Mouse (Mus musculus) forebrain, embryonic 11.5 days (tissue): ENCODE data around the gene Spdye4a. TPM values are rescaled to one million over a fixed set of nuclear protein-coding genes. Genes with fewer than 3 reads are reported as not detected.

Source experiments
- ATAC-seq: fragments of 200-750 bp; cut with Nextera tagmentation; replicated peaks from 2 replicates; pipeline ENCODE4 v1.8.0; 2017; ENCODE audit warnings: moderate TSS enrichment; ENCODE audit not compliant: low FRiP score
- DNase-seq: peaks from one replicate; pipeline ENCODE4 v3.0.0-alpha.2; 2017; ENCODE audit warnings: low spot score
- H3K27ac ChIP-seq: fragments of 300-500 bp; sonication (generic); 2 replicates; pipeline ENCODE4 v1.5.1; 2014; ENCODE audit warnings: low read depth, low read length
- H3K27me3 ChIP-seq: fragments of 300-500 bp; sonication (generic); 2 replicates; pipeline ENCODE4 v1.6.1; 2014; ENCODE audit warnings: mild to moderate bottlenecking, low read length, mixed read lengths; ENCODE audit not compliant: control insufficient read depth, insufficient read depth
- H3K36me3 ChIP-seq: fragments of 300-500 bp; sonication (generic); 2 replicates; pipeline ENCODE4 v1.6.1; 2014; ENCODE audit warnings: mild to moderate bottlenecking, low read length, moderate library complexity, mixed read lengths; ENCODE audit not compliant: control insufficient read depth, insufficient read depth
- H3K4me1 ChIP-seq: fragments of 300-500 bp; sonication (generic); replicated peaks from 2 replicates; pipeline ENCODE4 v1.6.1; 2014; ENCODE audit warnings: low read length, mixed read lengths; ENCODE audit not compliant: control insufficient read depth, insufficient read depth
- H3K4me2 ChIP-seq: fragments of 300-500 bp; sonication (generic); 2 replicates; pipeline ENCODE4 v1.6.1; 2014; ENCODE audit warnings: low read depth, mild to moderate bottlenecking, low read length, moderate library complexity, mixed read lengths; ENCODE audit not compliant: severe bottlenecking
- H3K4me3 ChIP-seq: fragments of 300-500 bp; sonication (generic); 2 replicates; pipeline ENCODE4 v1.5.1; 2014; ENCODE audit warnings: low read depth, low read length
- H3K9ac ChIP-seq: fragments of 300-500 bp; sonication (generic); 2 replicates; pipeline ENCODE4 v1.6.1; 2014; ENCODE audit warnings: low read length
- H3K9me3 ChIP-seq: fragments of 300-500 bp; sonication (generic); 2 replicates; pipeline ENCODE4 v1.6.1; 2016; ENCODE audit warnings: low read length, mixed read lengths; ENCODE audit not compliant: control insufficient read depth
- WGBS: fragments of 180-500 bp; shearing (Covaris S2); extraction: QIAGEN DNeasy Blood & Tissue Kit; methylation state at CpG from one replicate; pipeline ENCODE4 v1.1.7; 2014; 5-methylcytosine and 5-hydroxymethylcytosine counted together
- polyA plus RNA-seq: library from polyadenylated mRNA; unstranded; fragments of >200 nt; fragmentation: Nextera tagmentation; extraction: Ambion mirVana; gene quantifications from 2 replicates; pipeline ENCODE4 v1.2.1, GENCODE M21; 2014

Gene Spdye4a
- polyA plus RNA-seq, 1 experiment from 2014 or later: not detected

DNA sequence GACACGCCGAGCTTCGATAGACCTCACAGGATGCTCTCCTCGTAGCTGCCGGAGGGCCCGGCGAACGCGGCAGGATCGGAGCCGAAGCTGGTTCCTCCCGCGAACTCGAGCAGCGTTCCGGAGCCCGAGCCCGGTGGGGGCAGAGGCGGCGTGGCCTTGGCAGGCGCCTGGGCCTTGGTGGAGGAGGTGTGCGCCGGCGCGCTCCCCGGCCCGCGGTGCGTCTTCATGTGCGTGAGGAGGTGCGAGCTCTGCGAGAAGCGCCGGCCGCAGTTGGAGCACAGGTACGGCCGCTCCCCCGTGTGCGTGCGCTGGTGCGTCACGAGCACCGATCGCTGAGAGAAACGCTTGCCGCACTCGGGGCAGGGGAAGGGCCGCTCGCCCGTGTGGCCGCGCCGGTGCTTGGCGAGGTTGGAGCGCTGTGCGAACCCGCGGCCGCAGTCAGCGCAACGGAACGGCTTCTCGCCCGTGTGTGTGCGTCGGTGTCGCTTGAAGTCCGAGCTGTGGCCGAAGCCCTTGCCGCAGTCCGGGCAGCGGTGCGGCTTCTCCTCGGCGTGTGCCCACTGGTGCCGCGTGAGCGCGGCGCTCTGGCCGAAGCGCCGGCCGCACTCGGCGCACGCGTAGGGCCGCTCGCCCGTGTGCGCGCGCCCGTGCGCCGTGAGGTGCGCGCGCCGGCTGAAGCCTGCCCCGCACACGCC is 26.6 kb upstream of the Spdye4a start:
- H3K27me3 ChIP-seq: peaks cover 63% of the 10 kb centered on the region
- H3K4me1 ChIP-seq: peaks cover 13% of the 10 kb centered on the region
- H3K4me2 ChIP-seq: peak overlapping the region; percentile 50
- H3K9me3 ChIP-seq: no peaks in the 10 kb centered on the region
- H3K4me3 ChIP-seq: peak overlapping the region; percentile 33
- ATAC-seq (no peak; the same call in 1 of the 2 replicates), DNase-seq (peak; percentile 70)
- no peak overlapping the region for H3K9ac ChIP-seq
- H3K36me3 ChIP-seq: peaks cover 4% of the 10 kb centered on the region; the same call in 1 of the 2 replicates
- no peak overlapping the region for H3K27ac ChIP-seq
- WGBS: 3% methylated on average over 94 of the region's 103 CpGs

DNA sequence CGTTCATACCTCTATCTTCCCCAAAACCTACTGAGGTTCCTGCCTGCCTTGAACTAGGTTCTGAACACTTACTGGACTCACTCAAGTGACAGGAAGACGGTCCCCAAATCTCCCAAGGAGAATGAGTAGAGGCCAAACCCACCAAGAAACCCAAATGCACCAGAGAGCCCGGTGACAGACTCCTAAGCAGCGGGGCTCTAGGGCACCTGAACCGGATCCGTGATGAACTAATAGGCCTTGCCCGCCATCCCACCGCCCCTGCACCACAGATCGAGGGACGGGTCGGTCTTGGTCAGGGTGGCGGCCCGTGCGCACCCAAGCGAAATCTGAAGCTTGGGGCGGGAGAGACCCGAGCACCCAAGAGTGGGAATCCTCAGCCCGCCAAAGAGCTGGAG is 26.1 kb upstream of the Spdye4a start:
- Histone ChIP-seq H3K36me3 (peaks cover 4% of the 10 kb centered on the region; the same call in 1 of the 2 replicates), H3K27me3 (peaks cover 63% of the 10 kb centered on the region), H3K9me3 (no peaks in the 10 kb centered on the region), H3K4me1 (peaks cover 13% of the 10 kb centered on the region), H3K4me2 (no peak overlapping the region), H3K9ac (no peak overlapping the region), H3K4me3 (peak overlapping the region; percentile 33), H3K27ac (no peak overlapping the region)
- DNase-seq (no peak), ATAC-seq (no peak)
- 14% methylated on average over 18 of the region's 18 CpGs for WGBS

DNA sequence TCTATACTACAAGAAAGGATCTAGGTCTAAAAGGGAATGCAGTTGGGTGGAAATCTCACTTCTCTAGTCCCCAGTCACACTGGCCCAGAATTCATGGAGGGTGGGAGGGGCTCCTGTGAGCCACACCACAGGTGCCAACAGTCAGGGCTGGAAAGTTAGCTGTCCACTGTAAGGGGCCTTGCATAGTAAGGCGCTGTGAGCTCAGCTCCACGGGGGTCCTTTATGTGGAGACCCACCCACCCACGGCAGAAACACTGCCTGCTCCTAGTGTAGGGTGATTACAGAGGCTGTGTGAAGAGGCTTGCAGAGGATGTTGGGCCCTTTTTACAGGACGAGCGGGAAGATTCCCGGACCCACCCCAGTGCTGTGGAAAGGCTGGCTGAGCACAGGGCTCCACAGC is 25.3 kb upstream of the Spdye4a start:
- no peak for DNase-seq

DNA sequence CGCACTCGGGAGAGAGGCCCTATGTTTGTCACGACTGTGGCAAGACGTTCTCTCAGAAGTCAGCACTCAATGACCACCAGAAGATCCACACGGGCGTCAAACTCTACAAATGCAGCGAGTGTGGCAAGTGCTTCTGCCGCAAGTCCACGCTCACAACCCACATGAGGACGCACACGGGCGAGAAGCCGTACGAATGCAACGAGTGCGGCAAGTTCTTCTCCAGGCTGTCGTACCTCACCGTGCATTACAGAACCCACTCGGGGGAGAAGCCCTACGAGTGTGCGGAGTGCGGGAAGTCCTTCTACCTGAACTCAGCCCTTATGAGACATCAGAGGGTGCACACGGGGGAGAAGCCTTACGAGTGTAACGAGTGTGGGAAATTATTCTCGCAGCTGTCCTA is 18.2 kb upstream of the Spdye4a start:
- Histone ChIP-seq H3K36me3 (peaks cover 33% of the 10 kb centered on the region), H3K27me3 (no peaks in the 10 kb centered on the region), H3K4me2 (no peak overlapping the region), H3K9me3 (no peaks in the 10 kb centered on the region), H3K4me3 (no peak overlapping the region), H3K27ac (no peak overlapping the region), H3K4me1 (no peaks in the 10 kb centered on the region), H3K9ac (no peak overlapping the region)
- no peak for ATAC-seq
- 97% methylated on average over 26 of the region's 26 CpGs for WGBS
- DNase-seq: no peak

More for the DNA sequence above, 25.3 kb upstream of the Spdye4a start:
- Histone ChIP-seq H3K4me2 (no peak overlapping the region), H3K4me1 (peaks cover 13% of the 10 kb centered on the region), H3K36me3 (peaks cover 5% of the 10 kb centered on the region; the same call in 1 of the 2 replicates), H3K4me3 (no peak overlapping the region), H3K27ac (no peak overlapping the region), H3K9ac (no peak overlapping the region), H3K27me3 (peaks cover 57% of the 10 kb centered on the region), H3K9me3 (no peaks in the 10 kb centered on the region)
- ATAC-seq: no peak
- 42% methylated on average over 6 of the region's 6 CpGs for WGBS

DNA sequence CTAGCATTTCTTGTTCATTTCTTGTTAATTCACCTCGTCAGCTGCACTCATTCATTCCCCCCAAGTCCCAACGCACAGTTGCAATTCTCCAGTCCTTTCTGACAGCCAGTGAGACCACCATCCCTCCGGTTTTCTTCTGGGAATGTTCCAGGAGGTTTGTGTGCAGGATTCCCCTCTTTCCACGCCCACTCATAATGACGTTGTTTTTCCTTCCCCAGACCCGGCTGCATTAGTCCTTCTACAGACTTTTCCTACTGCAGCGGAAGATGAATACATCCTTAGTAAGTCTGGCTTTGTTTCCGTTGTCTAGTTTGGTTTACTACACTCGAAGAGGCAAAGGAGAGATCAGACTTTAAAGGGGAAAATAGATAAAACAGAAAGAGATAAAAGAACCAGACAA is 9.3 kb upstream of the Spdye4a start:
- Histone ChIP-seq H3K9ac (peak overlapping the region; percentile 96), H3K9me3 (no peaks in the 10 kb centered on the region), H3K4me3 (peak overlapping the region; percentile 87), H3K4me2 (peak overlapping the region; percentile 94), H3K36me3 (no peaks in the 10 kb centered on the region; the same call in 1 of the 2 replicates), H3K27ac (no peak overlapping the region), H3K27me3 (no peaks in the 10 kb centered on the region), H3K4me1 (no peaks in the 10 kb centered on the region)
- ATAC-seq (no peak), DNase-seq (no peak)
- 56% methylated on average over 9 of the region's 9 CpGs for WGBS

DNA sequence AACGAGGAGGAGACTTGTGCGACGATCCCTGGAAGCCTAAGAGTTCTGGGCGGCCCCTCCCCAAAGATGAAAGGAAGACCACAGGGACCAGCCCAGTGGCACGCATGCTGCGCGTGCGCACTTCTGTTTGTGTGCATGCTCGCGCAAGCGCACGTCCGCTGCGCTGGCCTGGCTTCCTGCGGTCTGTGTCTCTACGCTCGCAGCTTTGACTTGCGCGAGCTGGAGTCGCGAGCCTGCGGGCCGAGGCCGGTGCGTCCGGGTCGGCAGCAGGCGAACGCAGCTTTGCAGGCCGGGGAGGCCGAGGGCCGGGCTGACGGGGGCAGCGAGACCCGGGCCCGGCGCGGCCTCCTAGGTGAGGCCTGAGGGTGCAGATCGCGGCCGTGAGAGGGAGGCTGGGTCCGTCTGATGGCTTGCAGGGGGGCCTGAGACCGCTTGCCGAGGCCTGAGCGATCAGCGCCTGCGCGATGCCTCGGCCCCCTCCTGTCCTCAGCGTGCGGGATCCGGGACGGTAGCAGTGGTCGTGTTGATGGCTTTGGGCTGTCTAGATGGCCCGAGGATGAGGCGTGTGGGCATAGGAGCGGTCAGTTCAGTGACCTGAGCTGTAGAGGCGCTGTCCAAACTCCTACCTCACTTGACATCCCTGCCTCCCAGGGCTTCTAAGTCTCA is 8.5 kb upstream of the Spdye4a start, which contains the start of gene Zfp12:
Gene Zfp12 (plus strand): TSS at position 136 of the 666 bp plus-strand sequence.
- Histone ChIP-seq H3K4me1 (no peaks in the 10 kb centered on the region), H3K9ac (peak within 1 kb of the TSS; percentile 96), H3K4me2 (peak within 1 kb of the TSS; percentile 94), H3K27me3 (no peaks in the 10 kb centered on the region), H3K4me3 (peak within 1 kb of the TSS; percentile 87), H3K27ac (peak within 1 kb of the TSS; percentile 95), H3K36me3 (no peaks in the 10 kb centered on the region; the same call in 1 of the 2 replicates), H3K9me3 (no peaks in the 10 kb centered on the region)
- ATAC-seq: peak; percentile 98
- DNase-seq: peak; percentile 97
- WGBS: under 1% methylated on average over 58 of the region's 58 CpGs

DNA sequence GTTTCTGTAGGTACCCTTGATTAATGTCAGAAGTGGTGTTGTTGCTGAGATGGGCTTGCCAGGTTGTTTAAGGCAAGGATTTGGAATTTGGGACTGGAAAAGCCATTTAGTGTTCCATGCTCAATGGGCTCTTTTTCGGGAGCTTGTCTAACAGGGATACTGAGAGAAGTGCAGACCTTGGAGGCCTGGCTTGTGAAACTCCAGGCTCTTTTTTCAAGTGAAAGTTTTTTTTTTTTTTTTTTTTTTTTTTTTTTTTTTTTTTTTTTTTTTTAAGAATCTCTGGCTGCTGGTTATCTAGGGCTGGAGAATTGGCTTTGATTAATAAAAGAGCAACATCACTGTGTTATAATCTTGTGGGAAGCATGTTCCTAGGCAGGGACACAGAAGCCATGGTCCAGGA is 4.4 kb downstream of the Spdye4a start:
- no peak overlapping the region for H3K27ac ChIP-seq
- no peak overlapping the region for H3K4me2 ChIP-seq
- no peaks in the 10 kb centered on the region for H3K36me3 ChIP-seq
- no peak for DNase-seq
- no peaks in the 10 kb centered on the region for H3K4me1 ChIP-seq
- no peak overlapping the region for H3K9ac ChIP-seq
- H3K27me3 ChIP-seq: no peaks in the 10 kb centered on the region
- WGBS: 67% methylated on average over 1 of the region's 1 CpGs
- no peak for ATAC-seq
- H3K4me3 ChIP-seq: no peak overlapping the region
- H3K9me3 ChIP-seq: no peaks in the 10 kb centered on the region

DNA sequence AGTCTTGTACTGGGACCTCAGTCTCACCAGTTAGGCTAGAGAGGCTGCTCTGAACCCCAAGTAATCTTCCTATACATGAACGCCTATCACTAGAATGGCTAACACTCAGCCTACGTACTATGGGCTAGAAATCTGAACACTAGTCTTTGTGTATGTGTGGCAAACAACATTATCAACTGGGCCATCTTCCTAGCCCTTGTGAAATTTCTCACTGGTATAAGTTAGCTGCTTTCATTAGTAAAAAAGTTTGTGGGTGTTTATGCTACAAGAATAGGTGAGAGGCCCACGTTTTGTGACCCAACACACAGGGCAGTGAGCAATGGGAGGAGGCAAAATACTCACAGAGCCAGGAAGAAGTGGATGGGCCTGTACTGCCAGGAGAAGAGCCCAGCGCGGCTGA is 5.7 kb downstream of the Spdye4a start:
- DNase-seq (no peak), ATAC-seq (no peak)
- no peak overlapping the region for H3K9ac ChIP-seq
- no peak overlapping the region for H3K4me3 ChIP-seq
- H3K27ac ChIP-seq: no peak overlapping the region
- H3K27me3 ChIP-seq: no peaks in the 10 kb centered on the region
- 80% methylated on average over 5 of the region's 5 CpGs for WGBS
- H3K36me3 ChIP-seq: no peaks in the 10 kb centered on the region
- H3K4me1 ChIP-seq: no peaks in the 10 kb centered on the region
- no peak overlapping the region for H3K4me2 ChIP-seq
- H3K9me3 ChIP-seq: no peaks in the 10 kb centered on the region
